Mouse (Mus musculus) hindbrain, embryonic 11.5 days (tissue): ENCODE results near the gene Vmn1r21. TPM values are rescaled to one million over a fixed set of nuclear protein-coding genes. Genes with fewer than 3 reads are reported as not detected.
A peak's percentile ranks its signal among the peaks of the same experiment; 100 is the strongest.
"Not testable (repeated sequence)": the region's sequence is repeated elsewhere in the genome, so short reads cannot be mapped to it uniquely, and the experiment has no call there.

Experiments
- ATAC-seq: fragments of 200-750 bp; cut with Nextera tagmentation; 2 replicates; pipeline ENCODE4 v1.8.0; 2017; ENCODE audit warnings: mild to moderate bottlenecking, moderate TSS enrichment, moderate library complexity; ENCODE audit not compliant: low FRiP score
- DNase-seq: peaks from one replicate; pipeline ENCODE4 v3.0.0-alpha.2; 2015; ENCODE audit warnings: low spot score
- H3K27ac ChIP-seq: fragments of 300-500 bp; sonication (generic); 2 replicates; pipeline ENCODE4 v1.5.1; 2014; ENCODE audit warnings: mild to moderate bottlenecking, low read depth, low read length
- H3K27me3 ChIP-seq: fragments of 300-500 bp; sonication (generic); 2 replicates; pipeline ENCODE4 v1.6.1; 2014; ENCODE audit warnings: mild to moderate bottlenecking, low read length, moderate library complexity, mixed read lengths; ENCODE audit not compliant: control insufficient read depth, insufficient read depth
- H3K36me3 ChIP-seq: fragments of 300-500 bp; sonication (generic); 2 replicates; pipeline ENCODE4 v1.6.1; 2014; ENCODE audit warnings: mild to moderate bottlenecking, low read length, moderate library complexity, mixed read lengths; ENCODE audit not compliant: control insufficient read depth, insufficient read depth
- H3K4me1 ChIP-seq: fragments of 300-500 bp; sonication (generic); replicated peaks from 2 replicates; pipeline ENCODE4 v1.6.1; 2014; ENCODE audit warnings: low read length, mixed read lengths; ENCODE audit not compliant: control insufficient read depth, insufficient read depth
- H3K4me2 ChIP-seq: fragments of 300-500 bp; sonication (generic); replicated peaks from 2 replicates; pipeline ENCODE4 v1.6.1; 2014; ENCODE audit warnings: mild to moderate bottlenecking, low read depth, low read length
- H3K4me3 ChIP-seq: fragments of 300-500 bp; sonication (generic); 2 replicates; pipeline ENCODE4 v1.5.1; 2014; ENCODE audit warnings: low read depth, low read length
- H3K9ac ChIP-seq: fragments of 300-500 bp; sonication (generic); 2 replicates; pipeline ENCODE4 v1.6.1; 2014; ENCODE audit warnings: low read depth, low read length
- H3K9me3 ChIP-seq: fragments of 300-500 bp; sonication (generic); 2 replicates; pipeline ENCODE4 v1.6.1; 2016; ENCODE audit warnings: low read length; ENCODE audit not compliant: control insufficient read depth
- WGBS: fragments of 180-500 bp; shearing (Covaris S2); extraction: QIAGEN DNeasy Blood & Tissue Kit; methylation state at CpG from one replicate; pipeline ENCODE4 v1.1.7; 2014; 5-methylcytosine and 5-hydroxymethylcytosine counted together
- polyA plus RNA-seq: library from polyadenylated mRNA; unstranded; fragments of >200 nt; fragmentation: Nextera tagmentation; extraction: Ambion mirVana; gene quantifications from 2 replicates; pipeline ENCODE4 v1.2.1, GENCODE M21; 2014

Gene Vmn1r21
- 0.09 TPM in 1 of 2 replicates, not detected in the other for polyA plus RNA-seq

- DNase-seq (no peak), ATAC-seq (no peak)
- H3K4me2 ChIP-seq = no peak within 1 kb of the TSS
- no peak within 1 kb of the TSS for H3K9ac ChIP-seq
- H3K9me3 ChIP-seq = no peaks in the 10 kb centered on the region
- H3K4me1 ChIP-seq = no peaks in the 10 kb centered on the region
- no peaks in the 10 kb centered on the region for H3K36me3 ChIP-seq
- no peaks in the 10 kb centered on the region for H3K27me3 ChIP-seq
- H3K4me3 ChIP-seq = no peak within 1 kb of the TSS
- WGBS = 74% methylated on average over 1 of the region's 1 CpGs
- no peak within 1 kb of the TSS for H3K27ac ChIP-seq
Measured at GRCm38 (mm10) chr6:57850286-57850685, at the start of gene Vmn1r21. Vmn1r21 (minus strand) TSS chr6:57850343.

GRCm38 (mm10) chr6:57859043-57860042 is 9.2 kb upstream of the Vmn1r21 start:
- DNase-seq (peak; percentile 58), ATAC-seq (peak; percentile 89)
- no peak overlapping the region for H3K9ac ChIP-seq
- no peaks in the 10 kb centered on the region for H3K27me3 ChIP-seq
- 56% methylated on average over 6 of the region's 6 CpGs for WGBS
- H3K36me3 ChIP-seq = no peaks in the 10 kb centered on the region
- H3K9me3 ChIP-seq = no peaks in the 10 kb centered on the region
- no peaks in the 10 kb centered on the region for H3K4me1 ChIP-seq
- no peak overlapping the region; the same call in 1 of the 2 replicates for H3K4me2 ChIP-seq
- no peak overlapping the region for H3K27ac ChIP-seq
- no peak overlapping the region for H3K4me3 ChIP-seq

GRCm38 (mm10) chr6:57851177-57851576 is 1.0 kb upstream of the Vmn1r21 start:
- H3K9me3 ChIP-seq, DNase-seq, H3K27me3 ChIP-seq, H3K27ac ChIP-seq, H3K4me3 ChIP-seq, ATAC-seq, H3K36me3 ChIP-seq, H3K9ac ChIP-seq, H3K4me2 ChIP-seq, H3K4me1 ChIP-seq: not testable (repeated sequence)
- WGBS = 84% methylated on average over 5 of the region's 5 CpGs

GRCm38 (mm10) chr6:57839693-57840408 is 10.3 kb downstream of the Vmn1r21 start:
- DNase-seq = no peak
- H3K27me3 ChIP-seq = no peaks in the 10 kb centered on the region
- ATAC-seq = no peak
- no peaks in the 10 kb centered on the region for H3K9me3 ChIP-seq
- no peak overlapping the region for H3K27ac ChIP-seq
- no peak overlapping the region for H3K9ac ChIP-seq
- no peaks in the 10 kb centered on the region for H3K4me1 ChIP-seq
- no peaks in the 10 kb centered on the region for H3K36me3 ChIP-seq
- no peak overlapping the region for H3K4me3 ChIP-seq
- 86% methylated on average over 2 of the region's 2 CpGs for WGBS
- no peak overlapping the region for H3K4me2 ChIP-seq

- DNase-seq (no peak), ATAC-seq (no peak; the same call in 1 of the 2 replicates)
- Histone ChIP-seq H3K27ac (no peak overlapping the region), H3K9ac (peak overlapping the region; percentile 98), H3K9me3 (no peaks in the 10 kb centered on the region), H3K4me3 (peak overlapping the region; percentile 73), H3K4me1 (no peaks in the 10 kb centered on the region), H3K27me3 (no peaks in the 10 kb centered on the region), H3K36me3 (no peaks in the 10 kb centered on the region), H3K4me2 (peak overlapping the region; percentile 57)
- WGBS = 2% methylated on average over 5 of the region's 5 CpGs
Measured at GRCm38 (mm10) chr6:57825259-57825715, 24.9 kb downstream of the Vmn1r21 start.

- Histone ChIP-seq H3K4me1 (no peaks in the 10 kb centered on the region), H3K9me3 (no peaks in the 10 kb centered on the region), H3K27me3 (no peaks in the 10 kb centered on the region), H3K36me3 (no peaks in the 10 kb centered on the region), H3K4me3 (peak within 1 kb of the TSS; percentile 73), H3K27ac (peak within 1 kb of the TSS; percentile 90), H3K9ac (peak within 1 kb of the TSS; percentile 98), H3K4me2 (peak within 1 kb of the TSS; percentile 57)
- under 1% methylated on average over 81 of the region's 87 CpGs for WGBS
- DNase-seq = peak; percentile 88
- ATAC-seq = peak; percentile 90
Measured at GRCm38 (mm10) chr6:57824422-57825258, 25.5 kb downstream of the Vmn1r21 start, which contains the start of gene Vopp1. Vopp1 (minus strand) TSS chr6:57825159.

GRCm38 (mm10) chr6:57823461-57823860 is 26.7 kb downstream of the Vmn1r21 start:
- Histone ChIP-seq H3K4me2 (0 out of 2 replicates have a peak overlapping the region, but pooled peaks have one; percentile 6), H3K9ac (no peak overlapping the region), H3K9me3 (no peaks in the 10 kb centered on the region), H3K4me1 (no peaks in the 10 kb centered on the region), H3K27me3 (no peaks in the 10 kb centered on the region), H3K36me3 (no peaks in the 10 kb centered on the region), H3K4me3 (no peak overlapping the region), H3K27ac (no peak overlapping the region)
- peak; percentile 6 for DNase-seq
- no peak for ATAC-seq
- WGBS = 54% methylated on average over 3 of the region's 3 CpGs
